Mouse (Mus musculus) small intestine, adult 2 months (tissue): Measurements from ENCODE around the gene Rfng. TPM values are rescaled to one million over a fixed set of nuclear protein-coding genes. Genes with fewer than 3 reads are reported as not detected.
A peak's percentile ranks its signal among the peaks of the same experiment; 100 is the strongest.
"Not testable (repeated sequence)": the region's sequence is repeated elsewhere in the genome, so short reads cannot be mapped to it uniquely, and the experiment has no call there.

Source experiments
- H3K27ac ChIP-seq: fragments of 200-500 bp; 2 replicates; pipeline ENCODE4 v1.5.1; 2012; ENCODE audit warnings: low read depth, low read length, control low read depth, inconsistent platforms; ENCODE audit not compliant: insufficient read depth
- H3K27me3 ChIP-seq: fragments of 200-500 bp; 2 replicates; pipeline ENCODE4 v1.6.1; 2012; ENCODE audit warnings: mild to moderate bottlenecking, moderate library complexity, low read length, inconsistent platforms; ENCODE audit not compliant: control insufficient read depth, insufficient read depth
- H3K36me3 ChIP-seq: fragments of 200-500 bp; 2 replicates; pipeline ENCODE4 v1.6.1; 2012; ENCODE audit warnings: mild to moderate bottlenecking, low read length, control low read depth, inconsistent platforms; ENCODE audit not compliant: control insufficient read depth, insufficient read depth
- H3K4me1 ChIP-seq: fragments of 200-500 bp; 2 replicates; pipeline ENCODE4 v1.6.1; 2012; ENCODE audit warnings: low read length, inconsistent platforms, mixed read lengths; ENCODE audit not compliant: control insufficient read depth, insufficient read depth, insufficient read length
- H3K4me3 ChIP-seq: fragments of 200-500 bp; 2 replicates; pipeline ENCODE4 v1.5.1; 2012; ENCODE audit warnings: low read depth, mild to moderate bottlenecking, control low read depth, inconsistent platforms, low read length, moderate library complexity
- CTCF ChIP-seq: fragments of 200-500 bp; IDR thresholded peaks from 2 replicates; pipeline ENCODE4 v1.5.1; 2012; ENCODE audit warnings: low read depth, mild to moderate bottlenecking, control low read depth, inconsistent platforms, low read length, moderate library complexity, mixed read lengths; ENCODE audit not compliant: insufficient replicate concordance, insufficient read length; ENCODE audit errors: extremely low read depth
- POLR2A ChIP-seq: fragments of 200-500 bp; IDR thresholded peaks from 2 replicates; pipeline ENCODE4 v1.6.1; 2012; ENCODE audit warnings: low read depth, mild to moderate bottlenecking, control low read depth, inconsistent platforms, low read length, moderate library complexity
- WGBS: fragments of 180-500 bp; shearing (Covaris S2); methylation state at CpG from one replicate; pipeline ENCODE4 v1.1.7; 2018; 5-methylcytosine and 5-hydroxymethylcytosine counted together
- polyA plus RNA-seq: library from polyadenylated mRNA; depleted of rRNA; stranded (reverse); fragments of >200 nt; gene quantifications from 2 replicates; pipeline ENCODE4 v1.2.3, GENCODE M21; 2012; rRNA removed

Rfng gene
- polyA plus RNA-seq: 41.0 and 90.5 TPM in 2 replicates

GRCm38 (mm10) chr11:120784064-120784791, at the start of gene Rfng, which contains the start of gene Gps1:
Gene Rfng (minus strand): TSS chr11:120784207.
Gene Gps1 (plus strand): TSS chr11:120784272.
- peaks cover 24% of the 10 kb centered on the region for H3K4me1 ChIP-seq
- TF ChIP-seq POLR2A (peak; percentile 48; the same call in 1 of the 2 replicates), CTCF (no peak)
- peak within 1 kb of the TSS; percentile 100 for H3K4me3 ChIP-seq
- WGBS: under 1% methylated on average over 106 of the region's 107 CpGs
- H3K27me3 ChIP-seq: no peaks in the 10 kb centered on the region
- peak within 1 kb of the TSS; percentile 79 for H3K27ac ChIP-seq
- peaks cover 20% of the 10 kb centered on the region for H3K36me3 ChIP-seq

- H3K4me3 ChIP-seq, H3K27me3 ChIP-seq, H3K4me1 ChIP-seq, H3K27ac ChIP-seq, H3K36me3 ChIP-seq: not testable (repeated sequence)
- WGBS: 96% methylated on average over 5 of the region's 5 CpGs
These were observed 49.0 kb upstream of the Rfng start for GRCm38 (mm10) chr11:120832962-120833361.

GRCm38 (mm10) chr11:120831659-120832440, 47.8 kb upstream of the Rfng start:
- Histone ChIP-seq H3K4me3 (no peak overlapping the region), H3K27ac (no peak overlapping the region), H3K4me1 (peaks cover 4% of the 10 kb centered on the region; the same call in 1 of the 2 replicates), H3K27me3 (no peaks in the 10 kb centered on the region), H3K36me3 (no peaks in the 10 kb centered on the region)
- WGBS: 76% methylated on average over 3 of the region's 3 CpGs
- TF ChIP-seq POLR2A: no peak
- TF ChIP-seq CTCF: no peak

- WGBS: 89% methylated on average over 12 of the region's 12 CpGs
- TF ChIP-seq POLR2A: no peak
- no peak for TF ChIP-seq CTCF
- peaks cover 4% of the 10 kb centered on the region; the same call in 1 of the 2 replicates for H3K4me1 ChIP-seq
- no peaks in the 10 kb centered on the region for H3K27me3 ChIP-seq
- H3K4me3 ChIP-seq: no peak overlapping the region
- H3K27ac ChIP-seq: no peak overlapping the region
- H3K36me3 ChIP-seq: no peaks in the 10 kb centered on the region
These were observed 46.7 kb upstream of the Rfng start for GRCm38 (mm10) chr11:120830686-120831085.

- Histone ChIP-seq H3K4me1 (peaks cover 4% of the 10 kb centered on the region; the same call in 1 of the 2 replicates), H3K4me3 (no peak overlapping the region), H3K36me3 (no peaks in the 10 kb centered on the region), H3K27me3 (no peaks in the 10 kb centered on the region), H3K27ac (no peak overlapping the region)
- no peak for TF ChIP-seq POLR2A
- no peak for TF ChIP-seq CTCF
- WGBS: 91% methylated on average over 10 of the region's 10 CpGs
These were observed 45.9 kb upstream of the Rfng start for GRCm38 (mm10) chr11:120829757-120830532.

- no peaks in the 10 kb centered on the region for H3K36me3 ChIP-seq
- no peaks in the 10 kb centered on the region for H3K27me3 ChIP-seq
- WGBS: 75% methylated on average over 4 of the region's 4 CpGs
- H3K4me3 ChIP-seq: no peak overlapping the region
- no peak for TF ChIP-seq POLR2A
- no peak for TF ChIP-seq CTCF
- H3K27ac ChIP-seq: no peak overlapping the region
- H3K4me1 ChIP-seq: peaks cover 1% of the 10 kb centered on the region; the same call in 1 of the 2 replicates
These were observed 44.4 kb upstream of the Rfng start for GRCm38 (mm10) chr11:120828416-120828815.
